Mouse (Mus musculus): ENCODE results near the gene Tab1.

DNA sequence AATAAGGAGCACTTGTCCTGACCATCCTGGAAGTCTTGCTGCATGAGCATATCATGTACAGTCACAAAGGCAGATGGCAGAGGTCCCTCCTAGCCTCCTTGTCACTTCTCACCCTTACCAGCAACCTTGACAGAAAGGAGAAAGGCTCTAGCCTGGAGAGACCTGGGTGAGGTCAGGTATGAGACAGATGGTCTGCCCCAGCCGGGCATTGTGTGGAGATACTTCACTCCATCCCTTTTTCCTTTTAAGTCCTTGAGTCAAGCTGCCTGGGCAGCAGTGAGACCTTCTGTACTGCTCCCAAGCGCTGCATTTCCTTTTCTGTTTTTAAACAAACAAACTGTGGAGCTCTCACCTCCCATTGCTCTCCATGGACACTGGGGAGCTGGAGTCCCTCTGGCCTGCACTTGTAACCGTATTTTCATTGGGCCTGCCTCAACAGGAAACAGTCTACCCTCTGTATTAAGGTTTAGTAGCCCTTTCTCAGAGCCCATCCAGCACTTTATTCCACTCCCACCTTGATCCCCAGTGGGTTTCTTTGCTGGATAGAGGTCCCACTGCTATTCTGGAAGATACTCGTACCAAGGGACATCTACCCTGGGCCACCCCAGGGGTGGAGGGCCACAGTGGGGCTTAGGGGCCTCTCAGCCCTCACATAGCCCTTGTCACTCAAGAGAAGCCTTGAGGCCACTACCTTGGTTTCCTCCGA, 25.2 kb downstream of the Tab1 start:
- TF ChIP-seq CTCF (IDR thresholded peaks at IDR 0.05; ENCODE audit: control insufficient read depth, insufficient read depth, insufficient replicate concordance, low read depth, low read length) (no peak), POLR2A (IDR thresholded peaks at IDR 0.05; ENCODE audit: control insufficient read depth, low read depth, low read length) (no peak)

Measured in testis, adult 2 months (tissue).